In the genomic region with DNA sequence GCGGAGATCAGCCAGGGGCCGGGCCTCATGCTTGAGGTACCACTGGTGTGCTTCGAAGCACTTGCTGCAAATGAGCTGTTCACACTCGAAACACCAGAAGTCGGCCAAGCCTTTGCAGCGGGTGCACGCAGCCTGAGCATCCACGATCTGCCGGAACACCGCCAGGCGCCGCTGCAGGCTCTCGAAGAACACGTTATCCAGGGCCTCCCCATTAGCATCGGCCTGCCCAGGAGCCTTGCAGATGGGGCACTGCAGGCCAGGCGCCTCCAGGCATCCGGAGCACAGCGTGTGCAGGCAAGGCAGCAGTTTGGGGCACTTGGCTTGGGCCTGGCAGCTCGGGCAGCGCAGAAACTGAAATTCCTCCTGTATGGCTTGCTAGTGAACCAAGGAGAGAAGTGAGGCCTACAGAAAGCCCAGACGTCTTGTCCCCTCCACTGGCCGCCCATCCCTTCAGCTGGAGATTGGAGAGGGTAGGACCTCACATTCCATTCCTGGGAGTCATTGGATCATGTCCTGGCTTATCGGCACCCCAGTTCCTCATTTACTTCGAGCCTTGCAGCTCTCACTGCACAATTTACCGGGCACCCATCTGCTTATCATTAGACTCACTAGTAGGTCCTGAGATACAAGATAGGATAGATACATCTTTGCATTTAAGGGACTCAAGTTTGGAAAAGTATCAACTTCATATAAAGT, we compare ENCODE assay signal across 7 mouse cellular contexts. TPM values are rescaled to one million over a fixed set of nuclear protein-coding genes. Genes with fewer than 3 reads are reported as not detected.
DNase-seq lines count a peak whose midpoint lies in the region; ATAC-seq and TF ChIP-seq lines count a peak whose summit lies in the region.

No protein-coding gene starts in this region.

- H3K4me3 ChIP-seq in embryonic facial prominence, embryonic 10.5 days, result peak overlapping the region; percentile 50
- H3K4me3 ChIP-seq in midbrain, embryonic 11.5 days (ENCODE audit: low read depth, low read length), result 0 out of 2 replicates have a peak overlapping the region, but pooled peaks have one; percentile 15
- H3K4me3 ChIP-seq in small intestine, adult 2 months (ENCODE audit: low read depth, low read length), result peak overlapping the region; percentile 63

- H3K4me2 ChIP-seq in midbrain, embryonic 11.5 days, result peak overlapping the region; percentile 27

- 0 out of 2 replicates have a peak, but pooled peaks have one; percentile 5 for TF ChIP-seq POLR2A in small intestine, adult 2 months (IDR thresholded peaks at IDR 0.05; ENCODE audit: low read depth, low read length)

- no peaks in the 10 kb centered on the region for H3K27me3 ChIP-seq in embryonic facial prominence, embryonic 10.5 days (replicated peaks; ENCODE audit: low read depth, poor library complexity, severe bottlenecking)
- no peaks in the 10 kb centered on the region for H3K27me3 ChIP-seq in midbrain, embryonic 11.5 days (ENCODE audit: control insufficient read depth, insufficient read depth, low read length)
- no peaks in the 10 kb centered on the region for H3K27me3 ChIP-seq in small intestine, adult 2 months (ENCODE audit: control insufficient read depth, insufficient read depth, low read length)

- DNase-seq in adrenal gland, adult 8-10 months, result peak; percentile 72
- peak; percentile 87 for DNase-seq in embryonic facial prominence, embryonic 10.5 days (ENCODE audit: low spot score)
- peak; percentile 81 for DNase-seq in kidney, adult 11 months
- peak; percentile 89 for DNase-seq in left cerebral cortex, postnatal 4 days
- DNase-seq in midbrain, embryonic 11.5 days (ENCODE audit: low spot score, missing footprints), result peak; percentile 97

- H3K4me1 ChIP-seq in embryonic facial prominence, embryonic 10.5 days, result peaks cover 52% of the 10 kb centered on the region
- H3K4me1 ChIP-seq in midbrain, embryonic 11.5 days (ENCODE audit: control insufficient read depth, insufficient read depth, low read length), result peaks cover 15% of the 10 kb centered on the region; the same call in 1 of the 2 replicates
- peaks cover 25% of the 10 kb centered on the region for H3K4me1 ChIP-seq in small intestine, adult 2 months (ENCODE audit: control insufficient read depth, insufficient read depth, insufficient read length, low read length)

- 13% methylated on average over 25 of the region's 25 CpGs for WGBS in embryonic facial prominence, embryonic 10.5 days
- WGBS in midbrain, embryonic 11.5 days, result 13% methylated on average over 25 of the region's 25 CpGs
- WGBS in small intestine, adult 2 months, result 15% methylated on average over 25 of the region's 25 CpGs

- H3K27ac ChIP-seq in embryonic facial prominence, embryonic 10.5 days (replicated peaks), result peak overlapping the region; percentile 80
- H3K27ac ChIP-seq in midbrain, embryonic 11.5 days (ENCODE audit: low read depth, low read length), result no peak overlapping the region
- H3K27ac ChIP-seq in small intestine, adult 2 months (ENCODE audit: insufficient read depth, low read depth, low read length), result peak overlapping the region; percentile 70

- peaks cover 17% of the 10 kb centered on the region for H3K36me3 ChIP-seq in embryonic facial prominence, embryonic 10.5 days (replicated peaks)
- H3K36me3 ChIP-seq in midbrain, embryonic 11.5 days (ENCODE audit: control insufficient read depth, insufficient read depth, low read length), result no peaks in the 10 kb centered on the region; the same call in 1 of the 2 replicates
- H3K36me3 ChIP-seq in small intestine, adult 2 months (ENCODE audit: control insufficient read depth, insufficient read depth, low read length), result peaks cover 5% of the 10 kb centered on the region

- peak; percentile 71 for TF ChIP-seq CTCF in small intestine, adult 2 months (IDR thresholded peaks at IDR 0.05; ENCODE audit: extremely low read depth, insufficient read length, insufficient replicate concordance, low read depth, low read length)

- peak overlapping the region; percentile 41 for H3K9ac ChIP-seq in midbrain, embryonic 11.5 days (ENCODE audit: low read length)

- H3K9me3 ChIP-seq in embryonic facial prominence, embryonic 10.5 days, result no peaks in the 10 kb centered on the region
- no peaks in the 10 kb centered on the region for H3K9me3 ChIP-seq in midbrain, embryonic 11.5 days (ENCODE audit: control insufficient read depth, low read length)

- intact Hi-C loops in left cerebral cortex, postnatal 4 days (cut with DNase I), result no loop called here

- peak; percentile 63 for ATAC-seq in granulocyte monocyte progenitor cell, adult 5-6 weeks (replicated peaks; ENCODE audit: poor library complexity, severe bottlenecking)
- peak; percentile 73 for ATAC-seq in midbrain, embryonic 11.5 days (ENCODE audit: low FRiP score)

RNA-seq across cellular contexts. Expression of gene Pml, which starts 2.4 kb away (rescaled TPM):
- total RNA-seq in adrenal gland, adult 8-10 months (2022), result 10 to 100 TPM; 23.4 to 45.6 (median 31.8) TPM
- polyA plus RNA-seq in embryonic facial prominence, embryonic 10.5 days (2016; fragmentation: Nextera tagmentation; extraction: Ambion mirVana), result 17.2 and 17.6 TPM in 2 replicates
- total RNA-seq in granulocyte monocyte progenitor cell, adult 5-6 weeks (2014; fragmentation: Nextera tagmentation), result 49.9 and 57.2 TPM in 2 replicates
- total RNA-seq in granulocyte monocyte progenitor cell, adult 5-6 weeks (2017), result 9.3 and 10.1 TPM in 2 replicates
- 10 to 100 TPM; 11.3 to 14.7 TPM for total RNA-seq in left cerebral cortex, postnatal 4 days (2021)
- polyA plus RNA-seq in midbrain, embryonic 11.5 days (2014; fragmentation: Nextera tagmentation; extraction: Ambion mirVana), result 8.7 and 10.1 TPM in 2 replicates
- 18.4 and 45.0 TPM in 2 replicates for polyA plus RNA-seq in small intestine, adult 2 months (2012; rRNA removed)

RNA-seq across cellular contexts. Expression of gene Stoml1, which starts 5.8 kb away (rescaled TPM):
- total RNA-seq in adrenal gland, adult 8-10 months (2022), result 10 to 100 TPM; 19.9 to 32.9 (median 28.3) TPM
- polyA plus RNA-seq in embryonic facial prominence, embryonic 10.5 days (2016; fragmentation: Nextera tagmentation; extraction: Ambion mirVana), result 28.4 and 30.2 TPM in 2 replicates
- 10.4 and 11.6 TPM in 2 replicates for total RNA-seq in granulocyte monocyte progenitor cell, adult 5-6 weeks (2014; fragmentation: Nextera tagmentation)
- total RNA-seq in granulocyte monocyte progenitor cell, adult 5-6 weeks (2017), result 6.3 and 17.7 TPM in 2 replicates
- 10 to 100 TPM; 84.5 to 93.2 TPM for total RNA-seq in left cerebral cortex, postnatal 4 days (2021)
- polyA plus RNA-seq in midbrain, embryonic 11.5 days (2014; fragmentation: Nextera tagmentation; extraction: Ambion mirVana), result 27.6 and 29.7 TPM in 2 replicates
- polyA plus RNA-seq in small intestine, adult 2 months (2012; rRNA removed), result 9.9 and 21.3 TPM in 2 replicates

RNA-seq across cellular contexts. Expression of gene Islr2, which starts 43.1 kb away (rescaled TPM):
- total RNA-seq in adrenal gland, adult 8-10 months (2022), result 1 to 10 TPM; 1.2 to 1.9 (median 1.7) TPM
- polyA plus RNA-seq in embryonic facial prominence, embryonic 10.5 days (2016; fragmentation: Nextera tagmentation; extraction: Ambion mirVana), result 1.5 and 2.2 TPM in 2 replicates
- not detected in 2 replicates for total RNA-seq in granulocyte monocyte progenitor cell, adult 5-6 weeks (2014; fragmentation: Nextera tagmentation)
- total RNA-seq in granulocyte monocyte progenitor cell, adult 5-6 weeks (2017), result not detected in 2 replicates
- 100 to 1,000 TPM; 328 to 363 TPM for total RNA-seq in left cerebral cortex, postnatal 4 days (2021)
- 18.7 and 19.6 TPM in 2 replicates for polyA plus RNA-seq in midbrain, embryonic 11.5 days (2014; fragmentation: Nextera tagmentation; extraction: Ambion mirVana)
- polyA plus RNA-seq in small intestine, adult 2 months (2012; rRNA removed), result 0.91 and 1.3 TPM in 2 replicates

RNA-seq across cellular contexts. Expression of gene Islr, which starts 43.1 kb away (rescaled TPM):
- 10 to 100 TPM; 23.6 to 40.9 (median 28.1) TPM for total RNA-seq in adrenal gland, adult 8-10 months (2022)
- 13.8 and 18.2 TPM in 2 replicates for polyA plus RNA-seq in embryonic facial prominence, embryonic 10.5 days (2016; fragmentation: Nextera tagmentation; extraction: Ambion mirVana)
- 0.17 TPM in 1 of 2 replicates, not detected in the other for total RNA-seq in granulocyte monocyte progenitor cell, adult 5-6 weeks (2014; fragmentation: Nextera tagmentation)
- total RNA-seq in granulocyte monocyte progenitor cell, adult 5-6 weeks (2017), result not detected in 2 replicates
- 10 to 100 TPM; 18.6 to 19.3 TPM for total RNA-seq in left cerebral cortex, postnatal 4 days (2021)
- 13.0 and 13.9 TPM in 2 replicates for polyA plus RNA-seq in midbrain, embryonic 11.5 days (2014; fragmentation: Nextera tagmentation; extraction: Ambion mirVana)
- polyA plus RNA-seq in small intestine, adult 2 months (2012; rRNA removed), result 27.5 and 31.4 TPM in 2 replicates

Comparison
In these comparisons a context has a peak if more than half of its experiments do, and no peak if none do; other contexts are left out.
1. RNA of gene Islr2, which starts 43.1 kb away (total RNA-seq): 328 to 363 TPM in left cerebral cortex, postnatal 4 days; 1.2 to 1.9 TPM in adrenal gland, adult 8-10 months and not detected in granulocyte monocyte progenitor cell, adult 5-6 weeks; every median in the first group is over 100 times any median in the second.
2. Peak in every context shown above with its lines, with median percentiles within 50 percentile points of each other: DNase-seq and H3K4me3 ChIP-seq.